Mouse (Mus musculus): ENCODE data around the gene Tfe3. TPM values are rescaled to one million over a fixed set of nuclear protein-coding genes. Genes with fewer than 3 reads are reported as not detected.
A peak's percentile ranks its signal among the peaks of the same experiment; 100 is the strongest.
"Not testable (repeated sequence)": the region's sequence is repeated elsewhere in the genome, so short reads cannot be mapped to it uniquely, and the experiment has no call there.

Gene Tfe3
- polyA plus RNA-seq, 1 experiment: 81.6 TPM

DNA sequence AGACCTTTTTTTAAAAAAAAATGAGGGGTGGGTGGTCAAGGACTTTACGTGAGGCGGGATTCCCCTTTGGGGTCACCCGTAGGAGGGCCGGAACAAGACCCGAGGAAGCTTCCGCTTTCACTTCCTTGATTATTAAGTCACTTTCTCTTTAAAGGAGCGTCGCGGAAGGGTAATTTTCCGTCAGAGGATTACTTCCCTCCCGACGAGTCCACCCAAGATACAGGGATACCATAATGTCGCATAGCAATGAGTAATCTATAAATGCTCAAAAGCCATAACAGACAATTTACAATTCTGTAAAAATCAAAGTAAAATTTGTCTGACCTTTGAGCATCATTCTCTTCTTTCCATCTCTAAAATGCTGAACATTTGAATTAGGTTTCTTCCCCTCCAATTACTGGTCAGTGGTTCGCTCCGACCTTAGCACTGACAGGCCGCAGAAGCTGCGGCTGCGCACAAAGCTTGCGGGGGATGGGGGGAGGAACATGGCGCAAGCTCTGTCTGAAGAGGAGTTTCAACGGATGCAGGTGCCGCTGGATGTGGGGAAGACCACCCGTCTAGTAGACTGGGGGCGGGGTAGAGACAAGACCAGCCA, 27.3 kb downstream of the Tfe3 start, which contains the start of gene Gripap1:
Gene Gripap1, plus strand, starts transcription at position 224 of the 595 bp plus-strand sequence.
- Histone ChIP-seq H3K27me3 (ENCODE audit: control insufficient read depth, insufficient read depth, low read length, poor library complexity, severe bottlenecking) (no peaks in the 10 kb centered on the region), H3K4me1 (ENCODE audit: control insufficient read depth, insufficient read depth, low read length) (no peaks in the 10 kb centered on the region), H3K27ac (ENCODE audit: insufficient read depth, low read length) (no peak within 1 kb of the TSS), H3K36me3 (ENCODE audit: control insufficient read depth, insufficient read depth, low read length, poor library complexity, severe bottlenecking) (no peaks in the 10 kb centered on the region), H3K9me3 (replicated peaks; ENCODE audit: control insufficient read depth, insufficient read depth, low read length, poor library complexity, severe bottlenecking) (no peaks in the 10 kb centered on the region), H3K9ac (ENCODE audit: low read depth, poor library complexity, severe bottlenecking) (peak within 1 kb of the TSS; percentile 79), H3K4me3 (ENCODE audit: low read depth, low read length) (peak within 1 kb of the TSS; percentile 86)
- TF ChIP-seq POLR2A (IDR thresholded peaks at IDR 0.05; ENCODE audit: insufficient read depth, low read length): peak; percentile 20
- TF ChIP-seq EP300 (IDR thresholded peaks at IDR 0.05; ENCODE audit: insufficient read depth, low read depth, low read length): 0 out of 2 replicates have a peak, but pooled peaks have one; percentile 16
- TF ChIP-seq CTCF (IDR thresholded peaks at IDR 0.05; ENCODE audit: low read depth, low read length): no peak

DNA sequence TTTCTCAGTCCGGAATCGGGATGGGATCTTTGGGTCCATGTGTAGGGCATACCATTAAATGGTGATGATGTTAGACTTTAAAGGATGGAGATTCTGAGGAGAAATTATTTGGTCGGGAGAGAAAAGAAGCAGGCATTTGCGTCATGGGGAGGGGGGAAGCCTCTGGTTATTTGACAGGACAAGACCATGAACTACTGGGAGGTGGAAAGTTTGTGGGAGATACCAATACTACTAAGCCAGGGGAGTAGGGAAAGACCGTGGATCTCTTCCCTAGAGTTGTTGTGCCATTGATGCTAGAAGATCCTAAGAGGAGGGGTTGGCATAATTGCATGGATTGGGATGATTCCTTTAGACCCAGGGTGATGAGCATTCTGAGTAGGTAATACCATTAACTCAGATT, 27.9 kb downstream of the Tfe3 start:
- no peak for TF ChIP-seq POLR2A (IDR thresholded peaks at IDR 0.05; ENCODE audit: insufficient read depth, low read length)
- TF ChIP-seq CTCF (IDR thresholded peaks at IDR 0.05; ENCODE audit: low read depth, low read length): no peak
- TF ChIP-seq EP300 (IDR thresholded peaks at IDR 0.05; ENCODE audit: insufficient read depth, low read depth, low read length): no peak
- H3K27ac ChIP-seq (ENCODE audit: insufficient read depth, low read length): no peak overlapping the region
- no peaks in the 10 kb centered on the region for H3K4me1 ChIP-seq (ENCODE audit: control insufficient read depth, insufficient read depth, low read length)

DNA sequence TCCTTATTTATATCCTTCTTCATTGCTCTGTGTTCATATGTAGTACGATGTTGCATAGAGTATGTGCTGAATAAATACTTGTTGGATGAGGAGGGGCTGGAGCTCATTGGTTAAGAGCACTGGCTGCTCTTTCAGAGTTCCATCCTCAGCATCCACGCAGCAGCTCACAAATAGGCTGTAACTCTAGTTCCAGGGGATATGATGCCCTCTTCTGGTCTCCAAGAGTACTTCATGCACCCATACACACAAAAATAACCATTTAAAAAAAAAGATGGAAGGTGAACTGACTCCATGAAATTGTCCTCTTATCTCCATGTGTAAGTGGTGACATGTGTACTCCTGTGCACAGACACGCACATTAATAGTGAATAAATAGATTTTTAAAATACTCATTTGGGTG, 31.0 kb downstream of the Tfe3 start:
- no peaks in the 10 kb centered on the region for H3K9me3 ChIP-seq (replicated peaks; ENCODE audit: control insufficient read depth, insufficient read depth, low read length, poor library complexity, severe bottlenecking)
- TF ChIP-seq EP300 (IDR thresholded peaks at IDR 0.05; ENCODE audit: insufficient read depth, low read depth, low read length) (no peak), CTCF (IDR thresholded peaks at IDR 0.05; ENCODE audit: low read depth, low read length) (no peak), POLR2A (IDR thresholded peaks at IDR 0.05; ENCODE audit: insufficient read depth, low read length) (no peak)

More for the DNA sequence above, 27.9 kb downstream of the Tfe3 start:
- Histone ChIP-seq H3K36me3 (ENCODE audit: control insufficient read depth, insufficient read depth, low read length, poor library complexity, severe bottlenecking) (no peaks in the 10 kb centered on the region), H3K9ac (ENCODE audit: low read depth, poor library complexity, severe bottlenecking) (peak overlapping the region; percentile 79), H3K4me3 (ENCODE audit: low read depth, low read length) (peak overlapping the region; percentile 86; the same call in 1 of the 2 replicates), H3K9me3 (replicated peaks; ENCODE audit: control insufficient read depth, insufficient read depth, low read length, poor library complexity, severe bottlenecking) (no peaks in the 10 kb centered on the region), H3K27me3 (ENCODE audit: control insufficient read depth, insufficient read depth, low read length, poor library complexity, severe bottlenecking) (no peaks in the 10 kb centered on the region)

DNA sequence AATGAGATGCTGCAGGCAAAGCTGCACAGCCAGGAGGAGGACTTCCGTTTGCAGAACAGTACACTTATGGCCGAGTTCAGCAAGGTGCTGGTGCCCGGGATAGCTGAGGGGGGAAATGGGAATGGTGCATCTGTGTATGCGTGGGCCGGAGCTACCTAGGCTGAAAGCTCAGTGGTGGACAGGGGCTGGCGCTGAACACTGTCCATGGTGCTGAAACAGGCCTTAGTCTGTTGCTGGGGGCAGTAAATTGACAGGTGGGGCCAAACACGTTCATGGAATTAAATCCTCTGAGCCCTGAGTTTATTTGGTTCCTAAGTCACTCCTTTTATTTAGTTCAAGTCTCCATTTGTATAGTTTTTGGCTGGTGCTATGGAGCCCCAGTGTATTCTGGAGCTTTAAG, 32.7 kb downstream of the Tfe3 start:
- no peaks in the 10 kb centered on the region for H3K4me1 ChIP-seq (ENCODE audit: control insufficient read depth, insufficient read depth, low read length)
- no peaks in the 10 kb centered on the region for H3K27me3 ChIP-seq (ENCODE audit: control insufficient read depth, insufficient read depth, low read length, poor library complexity, severe bottlenecking)
- no peak for TF ChIP-seq EP300 (IDR thresholded peaks at IDR 0.05; ENCODE audit: insufficient read depth, low read depth, low read length)
- no peak for TF ChIP-seq POLR2A (IDR thresholded peaks at IDR 0.05; ENCODE audit: insufficient read depth, low read length)
- TF ChIP-seq CTCF (IDR thresholded peaks at IDR 0.05; ENCODE audit: low read depth, low read length): no peak
- H3K9me3 ChIP-seq (replicated peaks; ENCODE audit: control insufficient read depth, insufficient read depth, low read length, poor library complexity, severe bottlenecking): no peaks in the 10 kb centered on the region
- H3K36me3 ChIP-seq (ENCODE audit: control insufficient read depth, insufficient read depth, low read length, poor library complexity, severe bottlenecking): no peaks in the 10 kb centered on the region; the same call in 1 of the 2 replicates
- no peak overlapping the region for H3K9ac ChIP-seq (ENCODE audit: low read depth, poor library complexity, severe bottlenecking)
- no peak overlapping the region for H3K4me3 ChIP-seq (ENCODE audit: low read depth, low read length)
- H3K27ac ChIP-seq (ENCODE audit: insufficient read depth, low read length): no peak overlapping the region

More for the DNA sequence above, 31.0 kb downstream of the Tfe3 start:
- no peak overlapping the region for H3K4me3 ChIP-seq (ENCODE audit: low read depth, low read length)
- H3K27me3 ChIP-seq (ENCODE audit: control insufficient read depth, insufficient read depth, low read length, poor library complexity, severe bottlenecking): no peaks in the 10 kb centered on the region
- no peaks in the 10 kb centered on the region for H3K36me3 ChIP-seq (ENCODE audit: control insufficient read depth, insufficient read depth, low read length, poor library complexity, severe bottlenecking)
- H3K4me1 ChIP-seq (ENCODE audit: control insufficient read depth, insufficient read depth, low read length): no peaks in the 10 kb centered on the region
- H3K27ac ChIP-seq (ENCODE audit: insufficient read depth, low read length): no peak overlapping the region
- H3K9ac ChIP-seq (ENCODE audit: low read depth, poor library complexity, severe bottlenecking): no peak overlapping the region

DNA sequence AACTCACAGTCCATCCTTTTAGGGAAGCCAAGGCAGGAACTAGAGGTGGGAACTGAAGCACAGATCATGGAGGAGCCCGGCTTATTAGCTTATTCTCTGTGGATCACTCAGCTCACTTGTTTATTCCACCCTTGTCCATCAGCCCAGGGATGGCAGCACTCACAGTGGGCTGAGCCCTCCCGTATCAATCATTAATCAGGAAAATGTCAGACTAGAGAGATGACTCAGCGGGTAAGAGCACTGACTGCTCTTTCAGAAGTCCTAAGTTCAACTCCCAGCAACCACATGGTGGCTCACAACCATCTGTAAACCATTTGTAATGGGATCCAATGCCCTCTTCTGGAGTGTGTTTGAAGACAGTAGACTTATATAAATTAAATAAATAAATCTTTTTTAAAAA, 35.0 kb downstream of the Tfe3 start:
- H3K4me1 ChIP-seq (ENCODE audit: control insufficient read depth, insufficient read depth, low read length): no peaks in the 10 kb centered on the region
- H3K27me3 ChIP-seq (ENCODE audit: control insufficient read depth, insufficient read depth, low read length, poor library complexity, severe bottlenecking): no peaks in the 10 kb centered on the region
- H3K27ac ChIP-seq (ENCODE audit: insufficient read depth, low read length): no peak overlapping the region
- no peaks in the 10 kb centered on the region for H3K9me3 ChIP-seq (replicated peaks; ENCODE audit: control insufficient read depth, insufficient read depth, low read length, poor library complexity, severe bottlenecking)
- no peak overlapping the region for H3K4me3 ChIP-seq (ENCODE audit: low read depth, low read length)
- H3K9ac ChIP-seq (ENCODE audit: low read depth, poor library complexity, severe bottlenecking): no peak overlapping the region
- no peaks in the 10 kb centered on the region; the same call in 1 of the 2 replicates for H3K36me3 ChIP-seq (ENCODE audit: control insufficient read depth, insufficient read depth, low read length, poor library complexity, severe bottlenecking)
- TF ChIP-seq POLR2A (IDR thresholded peaks at IDR 0.05; ENCODE audit: insufficient read depth, low read length) (no peak), CTCF (IDR thresholded peaks at IDR 0.05; ENCODE audit: low read depth, low read length) (no peak)

DNA sequence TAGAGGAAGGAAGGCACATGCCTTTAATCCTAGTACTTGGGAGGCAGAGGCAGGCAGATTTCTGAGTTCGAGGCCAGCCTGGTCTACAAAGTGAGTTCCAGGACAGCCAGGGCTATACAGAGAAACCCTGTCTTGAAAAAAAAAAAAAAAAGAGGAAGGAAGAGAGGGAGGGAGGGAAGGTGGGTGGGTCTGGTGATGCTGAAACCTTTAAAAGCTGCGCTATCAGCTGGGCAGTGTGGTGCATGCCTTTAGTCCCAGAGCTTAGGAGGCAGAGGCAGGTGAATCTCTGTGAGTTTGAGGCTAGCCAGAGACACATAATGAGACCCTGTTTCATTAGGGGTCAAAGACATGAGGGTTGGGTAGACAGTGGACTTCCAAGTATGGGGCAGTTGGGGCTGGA, 39.8 kb downstream of the Tfe3 start:
- H3K27ac ChIP-seq (ENCODE audit: insufficient read depth, low read length); H3K9me3 ChIP-seq (replicated peaks; ENCODE audit: control insufficient read depth, insufficient read depth, low read length, poor library complexity, severe bottlenecking); H3K36me3 ChIP-seq (ENCODE audit: control insufficient read depth, insufficient read depth, low read length, poor library complexity, severe bottlenecking): not testable (repeated sequence)

DNA sequence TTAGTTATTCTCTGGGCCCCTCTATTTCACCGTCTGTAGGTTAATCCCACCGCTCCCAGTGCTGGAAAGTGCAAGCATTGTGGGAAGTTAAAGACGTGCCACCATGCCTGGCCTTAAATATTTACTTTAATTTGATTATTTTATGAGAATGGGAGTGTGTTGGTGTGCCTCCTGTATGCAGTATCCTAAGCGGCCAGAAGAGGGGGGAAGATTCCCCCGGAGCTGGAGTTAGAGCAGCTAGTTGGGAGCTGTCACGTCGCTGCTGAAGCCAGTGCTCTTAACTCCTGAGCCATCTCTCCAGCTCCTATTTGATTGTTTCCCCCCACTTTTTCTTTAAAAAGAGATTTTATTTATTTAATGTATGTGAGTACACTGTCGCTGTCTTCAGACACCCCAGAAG, 52.7 kb downstream of the Tfe3 start:
- not testable (repeated sequence) for H3K4me3 ChIP-seq (ENCODE audit: low read depth, low read length); H3K9ac ChIP-seq (ENCODE audit: low read depth, poor library complexity, severe bottlenecking); H3K36me3 ChIP-seq (ENCODE audit: control insufficient read depth, insufficient read depth, low read length, poor library complexity, severe bottlenecking); H3K27ac ChIP-seq (ENCODE audit: insufficient read depth, low read length); H3K9me3 ChIP-seq (replicated peaks; ENCODE audit: control insufficient read depth, insufficient read depth, low read length, poor library complexity, severe bottlenecking); H3K4me1 ChIP-seq (ENCODE audit: control insufficient read depth, insufficient read depth, low read length); H3K27me3 ChIP-seq (ENCODE audit: control insufficient read depth, insufficient read depth, low read length, poor library complexity, severe bottlenecking)

More for the DNA sequence above, 39.8 kb downstream of the Tfe3 start:
- not testable (repeated sequence) for H3K4me1 ChIP-seq (ENCODE audit: control insufficient read depth, insufficient read depth, low read length); H3K9ac ChIP-seq (ENCODE audit: low read depth, poor library complexity, severe bottlenecking); H3K27me3 ChIP-seq (ENCODE audit: control insufficient read depth, insufficient read depth, low read length, poor library complexity, severe bottlenecking); H3K4me3 ChIP-seq (ENCODE audit: low read depth, low read length)

Data from ES-Bruce4 (cell line).